Mouse (Mus musculus): ENCODE results near the gene H2afx.
"Not testable (repeated sequence)": the region's sequence is repeated elsewhere in the genome, so short reads cannot be mapped to it uniquely, and the experiment has no call there.

H2afx gene

GRCm38 (mm10) chr9:44318076-44318825 lies 16.2 kb upstream of the H2afx start:
- no peak for DNase-seq (ENCODE audit: low spot score in 2 of 2)

GRCm38 (mm10) chr9:44318826-44319095 lies 15.7 kb upstream of the H2afx start:
- DNase-seq (ENCODE audit: low spot score in 2 of 2): no peak

GRCm38 (mm10) chr9:44319105-44319886 lies 15.2 kb upstream of the H2afx start:
- DNase-seq (ENCODE audit: low spot score in 2 of 2): no peak

DNA sequence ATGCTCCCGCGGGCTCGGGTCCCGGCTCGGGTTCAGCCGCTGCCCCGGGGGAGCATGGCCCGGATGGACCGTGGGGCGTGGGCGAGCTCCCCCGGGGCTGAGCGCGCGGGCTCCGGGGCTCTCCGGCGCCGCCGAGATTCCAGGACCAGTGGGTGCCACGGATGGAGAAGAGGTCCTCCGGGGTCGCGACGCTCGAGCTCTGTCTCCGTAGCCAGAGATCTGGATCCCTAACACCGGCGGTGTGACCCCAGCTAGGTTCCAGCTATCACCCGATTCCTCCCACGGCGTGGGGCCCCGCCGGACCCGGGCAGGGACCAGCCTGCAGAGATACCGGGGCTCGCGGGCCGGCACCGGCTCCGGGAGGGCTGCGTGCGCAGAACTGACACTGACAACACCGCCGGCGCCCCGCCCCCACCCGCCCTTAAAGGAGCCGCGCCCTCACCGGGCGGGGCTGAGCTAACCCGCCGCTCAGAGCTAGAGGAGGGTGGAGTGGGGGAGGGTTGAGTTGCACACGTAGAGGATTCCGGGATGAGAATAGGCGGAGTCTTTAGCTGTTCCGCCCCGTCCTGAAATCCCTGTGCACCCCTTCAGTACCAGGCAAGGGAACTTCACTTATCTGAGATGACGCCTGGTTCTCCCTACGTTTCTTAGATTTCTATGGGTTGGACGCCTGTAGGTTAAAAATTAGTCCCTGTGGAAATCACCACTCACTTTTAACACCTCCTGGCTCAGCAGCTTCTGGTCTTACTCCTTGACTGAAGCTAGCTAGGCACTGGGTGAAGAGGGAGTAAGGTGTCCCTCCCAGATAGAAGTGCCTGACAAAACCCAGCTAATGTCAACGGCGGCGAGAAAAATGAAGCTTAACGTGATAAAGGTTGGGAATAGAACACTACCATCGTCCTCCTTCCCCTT lies 14.4 kb upstream of the H2afx start, which contains the start of gene C2cd2l:
TSS of gene C2cd2l (minus strand) at position 399 of the 912 bp plus-strand sequence.
- DNase-seq (ENCODE audit: low spot score in 2 of 2): peak; percentile 85 to 87

GRCm38 (mm10) chr9:44320799-44321133 lies 13.7 kb upstream of the H2afx start:
- DNase-seq (ENCODE audit: low spot score in 2 of 2): no peak

- DNase-seq (ENCODE audit: low spot score in 2 of 2): not testable (repeated sequence)
Measured at GRCm38 (mm10) chr9:44323656-44324055, 10.8 kb upstream of the H2afx start.

DNA sequence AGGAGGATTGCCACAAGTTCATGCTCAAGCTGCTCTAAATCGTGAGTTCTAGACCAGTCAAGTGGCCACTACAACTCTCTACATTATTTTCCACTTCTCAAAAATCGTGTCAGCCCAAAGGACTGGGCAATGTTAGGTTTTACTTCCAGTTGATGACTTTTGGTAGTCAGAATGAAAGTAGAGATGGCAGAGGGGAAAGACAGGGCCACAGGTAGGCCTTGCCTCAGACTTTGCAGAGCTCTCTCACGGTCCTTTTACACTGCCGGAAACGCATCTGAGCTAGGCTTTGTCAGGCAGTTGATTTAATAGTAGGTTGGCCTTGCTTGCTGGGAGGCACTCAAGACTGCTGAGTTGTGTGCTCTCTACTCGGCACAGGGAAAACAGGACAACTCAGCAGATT lies 10.3 kb upstream of the H2afx start:
- no peak for DNase-seq (ENCODE audit: low spot score in 2 of 2)

GRCm38 (mm10) chr9:44325032-44325767 lies 9.3 kb upstream of the H2afx start:
- DNase-seq (ENCODE audit: low spot score in 2 of 2): not testable (repeated sequence)

- DNase-seq (ENCODE audit: low spot score in 2 of 2): no peak
Measured at GRCm38 (mm10) chr9:44325768-44326370, 8.6 kb upstream of the H2afx start, which contains the start of gene Dpagt1. Dpagt1 (plus strand) TSS chr9:44326019.

DNA sequence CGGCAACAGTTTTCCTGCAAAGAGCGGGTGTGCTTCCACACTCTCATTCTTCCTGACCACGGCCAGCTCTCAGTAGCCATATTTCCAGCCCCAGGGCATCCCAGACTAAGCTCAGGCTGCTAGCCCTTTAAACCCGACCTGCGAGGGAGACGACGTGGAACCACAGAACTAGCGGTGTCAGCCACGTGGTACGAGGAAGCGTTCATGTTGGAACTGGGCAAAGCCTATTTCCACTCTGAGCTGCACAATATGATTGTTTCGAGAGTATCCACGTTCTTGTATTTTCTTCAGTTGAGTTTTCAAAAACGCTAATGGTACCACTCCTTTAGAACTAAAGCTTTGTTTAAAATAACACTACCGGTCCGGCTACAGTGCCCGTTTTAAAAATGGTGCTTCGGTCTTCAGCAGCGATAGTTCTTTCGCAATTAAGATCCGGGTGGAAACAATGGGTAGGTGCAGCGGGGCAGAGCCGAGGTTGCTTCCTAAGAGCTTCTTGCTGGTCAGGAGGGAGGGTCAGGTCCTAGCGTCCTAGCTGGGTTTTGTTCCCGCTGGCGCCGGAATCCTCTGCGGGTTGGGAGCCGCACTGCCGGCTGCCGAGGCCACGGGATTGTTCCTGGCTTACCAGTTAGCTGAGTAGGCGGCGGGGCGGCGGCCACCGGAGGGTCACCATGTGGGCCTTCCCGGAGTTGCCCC lies 8.0 kb upstream of the H2afx start:
- peak; percentile 77 to 79 for DNase-seq (ENCODE audit: low spot score in 2 of 2)

DNA sequence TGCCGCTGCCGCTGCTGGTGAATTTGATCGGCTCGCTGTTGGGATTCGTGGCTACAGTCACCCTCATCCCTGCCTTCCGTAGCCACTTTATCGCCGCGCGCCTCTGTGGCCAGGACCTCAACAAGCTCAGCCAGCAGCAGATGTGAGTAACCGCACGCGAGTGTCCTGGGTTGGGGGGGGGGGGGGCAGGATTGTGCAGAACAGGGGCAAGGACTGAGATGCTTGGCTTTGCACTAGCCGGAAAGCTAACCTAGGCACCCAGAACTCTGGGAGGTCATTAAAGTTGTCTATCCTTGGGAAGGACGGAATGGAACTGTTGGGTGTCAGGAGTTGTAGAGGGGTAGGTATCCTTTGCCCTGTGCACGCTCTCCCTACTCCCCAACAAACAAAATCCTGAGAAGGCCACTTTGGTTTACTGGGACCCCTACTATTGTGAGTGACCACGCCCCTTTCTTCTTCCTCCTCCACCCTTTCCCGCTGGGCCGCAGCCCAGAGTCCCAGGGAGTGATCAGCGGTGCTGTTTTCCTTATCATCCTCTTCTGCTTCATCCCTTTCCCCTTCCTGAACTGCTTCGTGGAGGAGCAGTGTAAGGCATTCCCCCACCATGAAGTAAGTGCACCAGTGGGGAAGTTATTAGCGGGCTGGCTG lies 7.3 kb upstream of the H2afx start:
- no peak for DNase-seq (ENCODE audit: low spot score in 2 of 2)

GRCm38 (mm10) chr9:44327926-44328325 lies 6.6 kb upstream of the H2afx start:
- DNase-seq (ENCODE audit: low spot score in 2 of 2): no peak

GRCm38 (mm10) chr9:44330736-44331135 lies 3.8 kb upstream of the H2afx start:
- DNase-seq (ENCODE audit: low spot score in 2 of 2): no peak

DNA sequence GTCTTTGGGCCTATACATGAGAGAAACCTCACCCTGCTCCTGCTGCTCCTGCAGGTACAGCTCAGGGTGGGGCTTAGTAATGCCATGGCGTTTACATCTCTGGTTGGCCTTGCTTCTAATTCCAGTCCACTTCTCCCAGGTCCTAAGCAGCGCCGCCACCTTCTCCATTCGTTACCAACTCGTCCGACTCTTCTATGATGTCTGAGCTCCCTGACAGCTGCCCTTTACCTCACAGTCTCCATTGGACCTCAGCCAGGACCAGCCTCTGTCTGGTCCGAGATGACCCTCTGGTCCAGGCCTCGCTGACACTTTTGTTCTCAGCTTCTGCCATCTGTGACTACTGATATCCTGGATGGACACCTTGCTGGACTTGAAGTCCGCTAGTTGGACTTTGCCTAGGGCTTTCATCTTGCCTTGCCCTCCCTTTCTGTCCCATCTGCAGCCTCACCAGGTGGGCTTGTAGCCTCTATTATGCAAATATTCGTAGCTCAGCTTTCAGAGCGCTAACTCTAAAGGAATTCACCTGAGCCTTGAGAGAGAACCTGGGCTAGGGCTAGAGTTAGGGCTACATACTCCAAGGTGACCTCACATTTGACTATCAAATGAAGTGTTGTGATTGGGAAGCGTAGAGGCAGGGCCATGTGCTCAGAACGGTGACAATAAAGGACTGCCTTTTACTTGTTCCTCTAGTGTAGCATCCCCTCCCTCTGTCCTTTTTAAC lies 1.4 kb upstream of the H2afx start:
- no peak for DNase-seq (ENCODE audit: low spot score in 2 of 2)

DNA sequence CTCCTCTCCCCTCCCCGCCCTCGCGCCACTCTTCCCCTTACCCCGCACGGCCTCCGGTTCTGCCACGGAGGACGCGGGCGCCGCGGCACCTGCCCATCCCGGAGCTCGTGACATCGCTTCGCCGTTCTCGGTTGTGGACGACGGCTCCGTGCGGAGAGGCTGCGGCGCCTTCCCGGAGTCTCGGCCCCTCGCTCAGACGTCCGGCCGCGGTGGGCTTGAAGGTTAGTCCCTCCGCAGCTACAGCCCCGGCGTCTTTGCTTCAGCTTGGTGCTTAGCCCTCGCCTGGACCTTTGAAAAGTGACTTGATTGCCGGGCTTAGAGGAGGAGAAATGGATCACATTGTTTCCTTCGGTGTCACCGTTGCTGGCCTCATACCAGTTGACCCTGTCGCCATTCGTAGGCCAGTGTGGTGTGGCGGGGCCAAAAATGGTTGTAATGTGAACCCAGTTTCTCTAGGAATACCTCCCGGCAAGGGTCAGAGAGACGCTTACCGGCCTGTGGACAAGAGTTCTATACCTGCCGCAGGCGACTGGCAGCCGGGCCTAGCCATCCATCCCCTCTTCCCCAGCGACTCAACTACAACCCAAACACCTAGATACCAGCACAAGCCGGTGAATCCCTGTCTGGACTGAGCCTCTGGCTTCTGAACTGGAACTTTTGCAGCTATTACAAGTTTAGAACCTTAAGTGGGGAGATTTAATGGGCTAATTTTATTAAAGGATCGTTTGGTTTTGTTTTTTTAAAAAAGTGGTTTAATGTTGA lies 1.0 kb downstream of the H2afx start:
- DNase-seq (ENCODE audit: low spot score in 2 of 2): no peak

- DNase-seq (ENCODE audit: low spot score in 2 of 2): no peak
Measured at GRCm38 (mm10) chr9:44336093-44336406, 1.6 kb downstream of the H2afx start.

GRCm38 (mm10) chr9:44336513-44336912 lies 2.0 kb downstream of the H2afx start:
- DNase-seq (ENCODE audit: low spot score in 2 of 2): not testable (repeated sequence)

GRCm38 (mm10) chr9:44336964-44337363 lies 2.5 kb downstream of the H2afx start:
- no peak for DNase-seq (ENCODE audit: low spot score in 2 of 2)
